Mouse (Mus musculus): ENCODE results near the gene Arl5c. TPM values are rescaled to one million over a fixed set of nuclear protein-coding genes. Genes with fewer than 3 reads are reported as not detected.

Arl5c gene
- total RNA-seq, 2 experiments from 2014 or later: 6.1 to 15.7 TPM

DNA sequence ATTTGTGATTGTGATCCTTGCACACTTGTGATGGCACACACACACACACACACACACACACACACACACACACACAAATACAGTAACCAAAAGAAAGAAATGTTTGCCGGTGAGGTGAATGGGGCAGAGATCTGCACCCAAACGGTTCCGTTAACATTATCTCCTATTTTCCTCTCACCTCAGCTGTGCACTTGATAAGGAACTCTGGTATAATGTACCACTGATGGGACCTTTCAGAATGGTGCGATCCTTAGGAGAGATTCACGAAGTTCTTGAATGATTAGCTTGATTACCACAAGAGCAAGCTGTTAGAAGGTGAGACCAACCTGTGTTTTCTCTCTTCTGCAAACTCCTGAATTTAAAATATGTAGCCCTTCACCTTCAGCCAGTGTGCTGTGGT lies 27.6 kb downstream of the Arl5c start:
- ATAC-seq (replicated peaks; ENCODE audit: poor library complexity, severe bottlenecking): no peak

DNA sequence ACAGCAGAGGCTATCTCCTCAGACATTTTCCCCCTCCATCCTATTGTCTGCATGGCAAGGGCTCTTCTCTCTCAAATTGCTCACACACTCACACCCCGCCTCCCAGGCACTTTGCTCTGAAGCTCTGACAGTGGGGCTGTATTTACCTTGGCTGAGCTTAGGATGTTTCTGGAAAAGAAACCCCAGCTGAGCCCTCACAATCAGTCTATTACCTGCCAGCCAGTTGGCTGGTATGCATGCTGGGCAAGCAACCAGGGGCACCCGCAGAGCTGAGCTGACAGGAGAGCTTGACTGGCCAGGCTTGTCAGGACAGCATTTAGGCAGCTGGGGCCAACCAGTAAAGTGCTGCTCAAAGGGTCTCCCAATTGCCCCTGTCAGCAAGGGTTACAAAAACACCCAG lies 28.9 kb downstream of the Arl5c start:
- ATAC-seq (replicated peaks; ENCODE audit: poor library complexity, severe bottlenecking): no peak

GRCm38 (mm10) chr11:97960907-97961306 lies 35.1 kb downstream of the Arl5c start:
- ATAC-seq (replicated peaks; ENCODE audit: poor library complexity, severe bottlenecking): no peak

DNA sequence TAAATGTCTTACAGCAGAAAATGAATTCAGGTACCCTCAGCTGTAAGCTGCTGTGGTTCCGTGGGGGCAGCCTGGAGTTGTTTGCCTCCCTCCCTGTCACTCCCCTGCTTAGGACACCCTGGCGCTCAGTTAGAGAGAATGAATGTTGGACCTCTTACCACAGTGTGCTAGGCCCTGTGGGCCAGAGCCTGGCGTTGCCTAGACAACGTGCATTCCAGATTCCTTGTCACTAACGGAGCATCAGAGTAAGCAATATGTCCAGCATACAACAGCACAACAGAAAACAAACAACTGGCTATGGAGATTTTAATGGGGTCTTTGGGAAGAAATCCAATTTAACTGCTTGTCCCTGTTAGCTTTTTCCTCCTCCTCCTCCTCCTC lies 36.7 kb downstream of the Arl5c start:
- no peak for ATAC-seq (replicated peaks; ENCODE audit: poor library complexity, severe bottlenecking)

GRCm38 (mm10) chr11:97958641-97959299 lies 37.2 kb downstream of the Arl5c start:
- no peak for ATAC-seq (replicated peaks; ENCODE audit: poor library complexity, severe bottlenecking)

DNA sequence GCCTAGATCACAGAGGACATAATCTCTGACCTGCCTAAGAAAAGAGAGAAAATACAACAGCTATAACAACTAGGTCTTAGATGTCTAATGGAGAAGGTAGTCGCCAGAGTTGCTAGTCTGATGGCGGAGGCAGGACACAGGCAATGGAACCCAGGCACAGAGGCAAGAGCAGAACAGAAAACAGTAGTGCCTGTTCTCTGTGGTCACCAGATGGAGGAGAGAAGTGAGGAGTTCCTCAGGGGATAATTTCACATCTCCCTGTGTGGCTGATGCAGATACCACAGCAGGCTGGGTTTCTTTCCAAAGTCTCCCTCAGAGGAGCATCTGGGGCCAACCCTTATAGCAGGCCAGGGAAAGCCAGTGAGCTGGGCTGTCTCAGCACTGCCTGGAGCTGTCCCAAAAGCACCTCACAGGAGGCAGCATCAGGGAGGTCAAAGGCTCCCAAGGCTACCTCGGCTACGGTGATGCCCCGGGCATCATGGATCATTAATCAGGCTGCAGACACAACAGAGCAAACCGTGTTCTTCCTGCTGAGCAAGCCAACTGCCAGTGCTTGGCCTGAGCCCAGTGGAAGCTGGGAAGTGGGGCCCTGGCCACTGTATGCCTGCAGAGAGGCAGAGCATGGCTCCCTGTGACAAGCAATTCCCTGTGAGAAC lies 38.9 kb downstream of the Arl5c start:
- peak; percentile 74 for ATAC-seq (replicated peaks; ENCODE audit: poor library complexity, severe bottlenecking)

DNA sequence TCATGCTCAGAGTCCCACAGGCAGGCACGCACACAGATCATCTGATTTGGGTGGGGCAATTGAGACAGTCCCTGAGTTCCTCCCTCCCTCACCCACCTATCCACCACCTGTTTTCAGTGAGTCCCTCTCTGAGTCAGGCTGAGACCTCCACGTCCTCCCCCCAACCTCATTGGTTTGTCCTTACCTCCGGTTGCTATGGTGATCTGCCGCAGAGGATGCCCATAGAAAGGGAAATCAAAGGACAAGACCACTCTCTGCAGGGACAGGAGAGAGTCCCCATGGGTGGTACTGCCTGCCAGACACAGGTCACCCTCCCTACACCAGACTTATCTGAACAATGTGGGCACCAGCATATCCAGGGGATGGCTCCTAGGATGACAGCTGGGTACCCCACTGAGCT lies 40.1 kb downstream of the Arl5c start:
- ATAC-seq (replicated peaks; ENCODE audit: poor library complexity, severe bottlenecking): no peak

GRCm38 (mm10) chr11:97955146-97955902 lies 40.7 kb downstream of the Arl5c start:
- no peak; the same call in 1 of the 2 replicates for ATAC-seq (replicated peaks; ENCODE audit: poor library complexity, severe bottlenecking)

DNA sequence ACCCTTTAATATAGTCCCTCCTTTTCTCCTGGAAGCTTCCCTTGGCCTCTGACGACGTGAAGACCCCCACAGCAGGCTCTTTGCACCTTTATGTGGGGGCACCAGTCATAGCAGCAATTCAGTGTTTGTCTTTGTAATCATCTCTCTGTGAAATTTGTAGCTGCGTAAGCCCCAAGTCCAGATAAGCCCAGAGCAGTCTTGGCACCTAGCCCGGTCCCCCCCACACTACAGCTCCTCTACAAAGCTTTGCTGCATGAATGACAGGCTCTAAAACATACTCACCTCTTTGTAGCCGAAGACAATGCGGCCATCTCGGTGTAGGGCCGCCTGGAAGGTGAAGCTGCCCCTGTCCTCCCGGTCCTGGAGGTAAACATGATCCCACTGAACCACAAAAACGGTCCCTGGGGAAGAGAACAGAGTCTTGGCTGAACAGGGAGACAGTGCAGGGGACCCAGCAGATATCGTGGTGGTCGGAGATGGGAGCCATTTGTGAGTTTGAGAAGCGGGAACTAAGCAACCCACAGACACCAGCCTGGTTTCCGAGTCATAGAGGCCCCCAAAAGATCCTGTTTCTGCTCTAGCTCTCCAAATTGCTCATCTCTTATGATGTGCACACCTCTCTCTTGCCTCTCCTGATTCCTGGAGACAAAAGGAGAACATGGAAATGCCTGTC lies 41.4 kb downstream of the Arl5c start:
- ATAC-seq (replicated peaks; ENCODE audit: poor library complexity, severe bottlenecking): no peak

DNA sequence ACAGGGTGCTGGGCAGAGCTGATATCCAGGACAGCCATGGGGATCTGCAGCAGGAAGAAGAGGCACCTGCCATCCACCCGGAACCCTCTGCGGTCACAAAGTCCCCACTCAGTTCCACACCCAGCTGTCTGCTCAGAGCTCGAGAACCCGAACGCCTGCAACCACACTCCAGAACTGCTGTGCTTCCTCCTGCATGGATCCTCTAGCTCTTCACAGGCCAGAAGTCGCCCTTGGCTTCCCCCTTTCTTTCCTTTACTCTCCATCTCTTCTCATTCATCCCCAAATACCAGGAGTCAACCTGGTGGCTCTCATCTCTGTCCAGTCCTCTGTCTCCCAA lies 42.1 kb downstream of the Arl5c start:
- ATAC-seq (replicated peaks; ENCODE audit: poor library complexity, severe bottlenecking): no peak

DNA sequence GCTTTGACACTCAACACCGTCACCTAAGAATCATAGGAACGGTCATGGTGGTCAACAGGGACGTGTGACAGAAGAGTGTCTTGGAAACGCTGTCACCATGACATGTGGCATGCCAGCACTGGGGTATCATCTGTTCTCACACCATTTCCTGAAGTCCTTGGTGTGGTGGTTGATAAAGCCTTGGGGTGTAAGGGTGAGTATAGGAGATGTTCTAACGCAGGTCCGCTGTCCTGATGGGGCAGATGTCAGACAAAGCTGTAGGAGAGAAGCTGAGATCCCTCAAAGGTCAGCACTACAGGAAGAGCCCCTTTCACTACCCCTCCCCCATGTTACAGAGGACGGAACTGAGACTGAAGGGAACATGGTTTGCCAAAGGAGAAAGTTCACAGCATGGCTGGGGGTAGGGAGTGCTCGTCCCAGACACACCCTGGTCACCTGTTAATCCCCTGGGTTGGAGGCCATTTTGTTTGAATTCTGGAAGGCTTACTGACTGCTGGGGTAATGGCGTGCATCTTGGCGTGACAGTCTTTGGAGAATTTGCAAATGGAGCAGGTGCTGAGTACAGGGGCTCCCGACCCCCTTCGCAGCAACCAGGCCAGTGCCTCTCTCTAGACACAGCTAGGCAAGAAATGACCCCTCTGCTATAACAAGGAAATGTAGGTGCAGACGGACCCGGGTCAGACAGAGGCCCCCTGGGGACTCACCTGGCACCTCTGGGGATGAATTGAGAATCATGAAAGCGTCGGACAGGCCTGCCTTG lies 42.6 kb downstream of the Arl5c start:
- no peak for ATAC-seq (replicated peaks; ENCODE audit: poor library complexity, severe bottlenecking)

- no peak for ATAC-seq (replicated peaks; ENCODE audit: poor library complexity, severe bottlenecking)
Measured at GRCm38 (mm10) chr11:97952367-97953006, 43.5 kb downstream of the Arl5c start.

DNA sequence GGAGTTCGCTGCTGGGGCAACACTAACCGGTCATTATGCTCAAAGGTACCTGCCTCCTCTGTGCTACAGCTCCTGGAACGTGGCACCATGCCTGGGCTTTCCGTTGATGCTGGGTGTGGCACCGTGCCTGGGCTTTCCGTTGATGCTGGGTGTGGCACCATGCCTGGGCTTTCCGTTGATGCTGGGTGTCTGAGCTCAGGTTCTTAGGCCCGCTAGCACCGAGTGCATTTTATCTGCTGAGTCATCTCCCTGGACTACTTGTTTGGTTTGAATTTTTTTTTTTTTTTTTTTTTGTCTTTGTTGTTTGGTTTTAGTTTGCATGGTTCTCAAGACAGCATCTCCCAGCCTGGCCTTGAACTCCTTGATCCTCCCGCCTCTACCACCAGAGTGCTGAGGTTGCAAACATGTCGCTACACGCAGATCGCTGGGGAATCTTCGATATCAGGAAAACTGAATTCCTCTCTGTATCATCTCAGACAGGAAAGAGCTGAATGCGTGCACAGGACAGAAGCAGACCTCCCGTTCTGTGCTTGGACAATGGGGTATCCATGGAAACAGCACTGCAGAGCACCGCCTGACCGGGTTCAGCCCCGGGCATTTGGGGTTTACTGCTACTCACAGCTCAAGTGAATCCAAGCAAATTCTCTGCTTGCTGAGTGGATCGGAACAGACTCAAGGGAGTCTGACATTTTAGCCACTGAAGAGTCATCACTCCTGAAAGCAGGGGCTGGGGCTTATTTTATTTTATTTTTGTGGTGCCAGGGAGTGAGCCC lies 46.1 kb downstream of the Arl5c start:
- no peak for ATAC-seq (replicated peaks; ENCODE audit: poor library complexity, severe bottlenecking)

- peak; percentile 56 for ATAC-seq (replicated peaks; ENCODE audit: poor library complexity, severe bottlenecking)
Measured at GRCm38 (mm10) chr11:97947426-97947825, 48.6 kb downstream of the Arl5c start.

- ATAC-seq (replicated peaks; ENCODE audit: poor library complexity, severe bottlenecking): peak; percentile 78
Measured at GRCm38 (mm10) chr11:97945738-97946289, 50.2 kb downstream of the Arl5c start.

GRCm38 (mm10) chr11:97945031-97945430 lies 51.0 kb downstream of the Arl5c start:
- no peak for ATAC-seq (replicated peaks; ENCODE audit: poor library complexity, severe bottlenecking)

DNA sequence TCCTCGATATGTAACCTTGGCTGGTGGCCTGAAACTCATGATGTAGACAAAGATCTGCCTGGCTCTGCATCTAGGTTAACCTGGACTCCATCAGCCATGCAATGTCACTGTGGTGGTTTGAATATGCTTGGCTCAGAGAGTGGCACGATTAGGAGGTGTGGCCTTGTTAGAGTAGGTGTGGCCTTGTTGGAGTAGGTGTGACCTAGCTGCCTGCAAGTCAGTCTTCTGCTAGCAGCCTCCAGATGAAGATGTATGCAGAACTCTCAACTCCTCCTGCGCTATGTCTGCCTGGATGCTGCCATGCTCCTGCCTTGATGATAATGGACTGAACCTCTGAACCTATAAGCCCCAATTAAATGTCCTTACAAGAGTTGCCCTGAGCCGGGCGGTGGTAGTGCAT lies 52.7 kb downstream of the Arl5c start:
- ATAC-seq (replicated peaks; ENCODE audit: poor library complexity, severe bottlenecking): no peak

GRCm38 (mm10) chr11:97942420-97943111 lies 53.4 kb downstream of the Arl5c start:
- ATAC-seq (replicated peaks; ENCODE audit: poor library complexity, severe bottlenecking): peak; percentile 63
